Mouse (Mus musculus): ENCODE measurements around the gene Hes2.

The Hes2 gene

DNA sequence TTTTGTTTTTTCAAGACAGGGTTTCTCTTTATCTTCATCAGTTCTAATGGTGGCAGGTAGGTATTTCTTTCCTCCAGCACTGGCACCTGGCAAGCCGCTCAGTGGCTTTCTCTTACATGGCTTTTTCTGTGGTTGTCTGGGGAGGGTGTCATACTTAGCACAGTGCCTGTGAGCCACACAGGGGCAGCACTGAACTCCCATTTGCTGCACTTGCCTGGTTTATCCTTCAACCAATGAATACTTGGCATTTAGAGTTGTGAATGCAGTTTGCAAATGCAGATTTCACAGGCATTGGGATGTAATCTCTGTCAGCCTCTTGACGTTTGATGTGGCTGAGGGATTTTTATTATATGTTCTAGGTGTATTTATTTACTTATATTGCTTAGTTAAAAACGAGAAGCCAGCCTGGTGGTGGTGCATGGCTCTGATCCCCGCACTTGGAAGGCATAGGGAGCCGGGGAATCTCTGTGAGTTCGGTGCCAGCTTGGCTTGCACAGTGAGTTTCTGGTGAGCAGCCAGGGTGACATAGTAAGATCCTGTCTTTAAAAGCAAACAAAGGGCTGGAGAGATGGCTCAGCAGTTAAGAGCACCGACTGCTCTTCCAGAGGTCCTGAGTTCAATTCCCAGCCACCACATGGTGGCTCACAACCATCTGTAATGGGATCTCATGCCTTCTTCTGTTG lies 25.8 kb downstream of the Hes2 start:
- no peak for DNase-seq (ENCODE audit: inconsistent age in 2 of 2, low spot score in 1 of 2)

DNA sequence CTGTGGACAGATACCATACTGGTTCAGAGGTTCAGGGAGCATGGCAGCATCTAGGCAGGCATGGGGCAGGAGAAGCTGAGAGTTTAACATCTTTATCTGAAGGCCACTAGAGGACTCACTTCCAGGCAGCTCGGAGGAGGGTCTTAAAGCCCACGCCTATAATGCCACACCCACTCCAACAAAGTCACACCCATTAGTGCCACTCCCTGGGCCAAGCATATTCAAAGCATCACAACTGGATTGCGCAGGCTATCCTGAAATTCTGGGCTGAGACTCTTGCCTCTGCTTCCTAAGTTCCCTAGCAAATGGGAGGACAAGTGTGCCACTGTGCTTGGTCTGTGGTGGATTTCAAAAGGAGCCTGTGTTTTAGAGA lies 26.5 kb downstream of the Hes2 start:
- DNase-seq (ENCODE audit: inconsistent age in 2 of 2, low spot score in 1 of 2), result no peak

DNA sequence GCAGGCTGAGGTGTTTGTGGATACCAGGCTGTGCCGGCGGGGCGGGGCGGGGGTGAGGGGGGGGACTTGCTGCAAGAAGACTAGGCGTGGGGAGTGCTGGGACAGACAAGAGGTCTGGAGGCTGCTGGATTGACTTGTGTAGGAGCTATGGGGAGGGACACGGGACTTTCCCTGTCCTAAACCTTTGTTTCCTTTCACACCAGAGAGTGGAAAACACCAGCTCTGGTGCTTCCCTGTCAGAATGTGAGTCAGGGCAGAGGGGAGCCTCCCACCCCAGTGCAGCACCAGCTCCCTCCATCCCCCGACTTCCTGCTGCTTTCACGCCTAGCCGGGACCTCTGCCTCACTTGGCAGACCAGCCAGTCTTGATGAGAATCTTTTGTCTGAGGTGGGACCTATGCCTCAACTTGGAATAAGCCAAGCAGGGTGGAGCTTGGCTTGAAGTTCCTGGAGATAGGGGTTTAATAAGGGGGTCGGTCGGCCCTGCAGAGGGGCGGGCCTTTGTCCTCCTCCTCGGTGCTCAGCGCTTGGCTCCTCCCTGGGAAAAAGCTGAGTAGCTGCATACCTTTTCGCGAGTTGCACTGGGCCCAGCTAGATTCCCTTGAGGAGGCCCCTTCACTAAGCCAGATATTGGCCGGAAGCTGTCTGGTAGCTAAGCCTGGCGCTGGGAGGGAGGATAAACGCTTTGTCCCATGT lies 27.0 kb downstream of the Hes2 start:
- no peak for DNase-seq (ENCODE audit: inconsistent age in 2 of 2, low spot score in 1 of 2)

DNA sequence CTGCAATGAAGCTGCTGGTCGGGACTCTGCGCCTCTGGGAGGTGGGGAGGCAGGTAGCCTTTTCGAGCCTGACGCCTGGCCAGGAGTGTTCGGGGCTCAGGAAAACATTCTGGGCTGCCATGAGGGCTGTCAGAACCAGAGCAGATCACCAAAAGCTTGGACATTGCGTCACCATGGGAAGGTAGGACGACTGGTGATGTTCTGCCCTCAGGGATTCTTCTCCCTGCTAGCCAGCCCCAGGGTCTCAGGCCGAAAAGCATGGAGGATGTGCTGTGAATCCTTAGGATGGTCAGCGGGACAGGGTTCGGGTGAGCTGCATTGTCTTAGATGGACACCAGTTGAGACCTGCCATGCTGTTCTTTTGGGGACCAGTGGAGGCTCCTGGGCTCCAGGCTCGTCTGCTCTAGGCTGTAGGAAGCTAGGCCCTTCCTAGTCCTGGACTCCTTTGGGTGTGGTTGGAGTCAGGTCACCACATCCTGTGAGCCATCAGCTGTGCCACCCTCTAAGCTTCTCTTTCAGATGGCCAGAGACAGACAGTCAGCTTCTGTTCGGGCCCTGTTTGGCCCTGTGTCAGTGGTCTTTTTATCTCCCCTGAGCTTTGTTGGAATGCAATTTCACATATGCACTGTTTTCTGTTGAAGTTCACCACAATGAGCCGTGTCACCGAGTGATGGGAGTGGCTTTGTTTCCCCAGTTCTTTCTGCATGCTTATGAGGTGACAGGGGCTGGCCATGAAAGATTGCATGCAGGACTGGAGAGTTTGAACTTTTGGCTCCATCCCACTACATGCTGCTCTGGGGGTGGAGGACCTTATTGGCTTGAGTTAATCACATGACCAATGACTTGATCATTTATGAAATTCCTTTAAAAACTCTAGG lies 27.8 kb downstream of the Hes2 start:
- no peak for DNase-seq (ENCODE audit: inconsistent age in 2 of 2, low spot score in 1 of 2)

DNA sequence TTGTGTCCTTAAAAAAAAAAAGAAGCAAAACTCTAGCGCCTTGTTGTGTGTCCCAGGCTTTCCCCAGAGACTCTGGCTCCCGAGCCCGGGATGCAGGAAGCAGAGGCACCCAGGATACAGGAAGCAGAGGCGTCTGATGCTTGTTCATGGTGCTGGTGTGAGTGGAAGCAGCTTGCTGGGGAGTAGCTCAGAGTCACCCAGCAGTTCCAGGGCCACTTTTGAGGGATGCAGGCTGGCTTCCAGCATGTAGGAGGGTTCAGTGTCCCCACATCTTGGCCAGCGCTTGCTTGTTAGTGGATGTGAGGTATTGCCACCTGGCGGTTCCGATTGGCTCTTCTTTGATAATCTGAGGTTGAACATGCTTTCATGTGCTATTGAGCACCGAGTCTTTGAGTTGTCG lies 28.5 kb downstream of the Hes2 start:
- no peak for DNase-seq (ENCODE audit: inconsistent age in 2 of 2, low spot score in 1 of 2)

DNA sequence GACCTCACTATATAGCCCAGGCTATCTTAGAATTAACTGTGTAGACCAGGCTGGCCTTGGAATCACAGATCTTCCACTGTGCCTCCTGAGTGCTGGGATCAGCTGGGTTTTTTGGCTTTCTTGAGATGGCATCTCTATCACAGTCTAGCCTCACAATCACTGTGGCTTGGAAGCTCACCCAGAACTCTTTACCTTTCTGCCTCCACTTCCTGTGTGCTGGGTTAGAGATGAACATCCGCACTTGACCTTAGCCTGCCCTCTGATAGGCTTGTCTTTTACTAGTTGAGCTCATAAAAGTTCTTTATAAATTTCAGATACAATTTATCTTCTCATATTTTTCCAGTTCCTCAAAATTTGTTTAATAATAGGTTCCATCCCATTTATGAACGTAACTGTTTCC lies 30.0 kb downstream of the Hes2 start:
- DNase-seq (ENCODE audit: inconsistent age in 2 of 2, low spot score in 1 of 2), result no peak

DNA sequence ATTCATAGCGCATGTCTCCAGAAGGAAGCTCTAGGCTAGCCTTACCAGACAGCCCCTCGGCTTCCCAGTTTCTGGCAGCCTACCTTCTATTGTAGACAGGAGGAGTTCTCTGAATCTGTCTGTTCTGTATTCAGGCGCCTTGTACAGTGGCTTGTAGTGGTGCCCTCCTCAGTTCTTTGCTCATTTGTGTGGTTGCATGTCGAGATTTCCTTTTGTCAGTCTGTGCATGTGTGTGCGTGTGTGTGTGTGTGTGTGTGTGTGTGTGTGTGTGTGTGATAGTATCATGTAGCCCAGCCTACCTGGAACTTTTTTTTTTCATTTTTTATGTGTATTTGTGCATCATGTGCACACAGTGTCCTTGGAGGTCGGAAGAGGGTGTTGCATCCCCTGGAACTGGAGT lies 30.4 kb downstream of the Hes2 start:
- DNase-seq (ENCODE audit: inconsistent age in 2 of 2, low spot score in 1 of 2), result no peak

DNA sequence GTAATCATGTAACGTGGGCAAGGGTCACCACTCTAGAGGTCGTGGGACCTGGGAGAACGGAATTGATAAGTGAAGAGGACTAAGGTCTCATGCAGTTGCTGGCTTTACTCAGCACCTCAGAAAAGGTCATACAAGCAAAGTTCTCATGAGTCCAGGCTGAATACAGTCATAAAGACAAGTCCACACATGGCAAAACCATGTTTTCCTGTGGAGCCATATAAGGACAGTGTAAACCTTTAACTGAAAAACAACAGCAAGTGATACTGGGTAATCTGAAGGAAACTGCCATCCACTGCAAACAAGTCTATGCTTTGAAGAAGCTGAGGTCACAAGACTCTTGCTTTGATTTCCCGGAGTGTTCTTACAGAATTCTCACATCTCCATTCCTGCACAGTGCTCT lies 31.0 kb downstream of the Hes2 start:
- DNase-seq (ENCODE audit: inconsistent age in 2 of 2, low spot score in 1 of 2), result no peak

DNA sequence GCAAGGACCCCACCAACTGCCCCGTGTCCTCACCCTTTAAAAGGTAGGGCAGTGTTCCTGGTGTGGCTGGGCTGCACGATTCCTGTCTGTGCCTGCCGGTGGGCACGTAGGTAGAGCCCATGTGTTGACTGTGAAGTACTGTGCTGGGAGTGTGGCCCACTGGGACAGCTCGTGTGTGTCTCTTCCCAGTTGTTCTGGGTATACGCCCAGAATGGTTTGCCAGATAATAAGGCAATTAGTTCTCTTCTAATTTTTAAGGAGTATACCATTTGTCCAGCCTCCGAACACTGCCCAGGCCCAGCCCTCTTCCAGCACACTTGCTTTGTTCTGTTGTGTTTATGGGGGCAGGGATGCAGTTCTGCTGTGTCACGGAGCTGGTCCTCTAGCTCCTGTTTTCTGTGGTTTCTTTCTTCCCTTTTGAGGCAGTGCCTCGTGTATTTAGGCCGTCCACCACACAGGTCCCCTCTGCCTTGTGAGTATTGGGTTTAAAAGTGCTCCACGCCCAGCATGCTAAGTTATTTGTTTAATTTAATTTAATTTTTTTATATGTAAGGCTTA lies 31.5 kb downstream of the Hes2 start:
- DNase-seq (ENCODE audit: inconsistent age in 2 of 2, low spot score in 1 of 2), result no peak

DNA sequence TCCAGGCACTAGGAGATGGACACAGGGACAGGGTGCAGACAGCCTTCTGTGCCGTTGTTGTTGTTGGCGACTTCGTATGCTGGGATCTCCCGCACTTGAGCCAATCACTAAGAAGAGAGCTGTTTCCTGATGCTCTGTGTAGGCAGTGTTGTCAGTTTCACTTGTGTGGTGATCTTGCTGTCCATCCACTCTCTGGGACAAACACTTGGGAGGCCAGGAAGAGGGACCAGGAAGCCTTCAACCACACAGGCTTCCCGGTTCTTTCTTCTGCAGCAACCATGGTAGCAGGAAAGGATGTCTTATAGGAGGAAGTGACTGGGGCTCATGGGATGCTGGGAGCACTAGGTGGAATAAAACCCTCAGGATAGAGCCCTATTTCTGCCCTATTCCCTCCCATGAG lies 32.0 kb downstream of the Hes2 start:
- DNase-seq (ENCODE audit: inconsistent age in 2 of 2, low spot score in 1 of 2), result no peak

DNA sequence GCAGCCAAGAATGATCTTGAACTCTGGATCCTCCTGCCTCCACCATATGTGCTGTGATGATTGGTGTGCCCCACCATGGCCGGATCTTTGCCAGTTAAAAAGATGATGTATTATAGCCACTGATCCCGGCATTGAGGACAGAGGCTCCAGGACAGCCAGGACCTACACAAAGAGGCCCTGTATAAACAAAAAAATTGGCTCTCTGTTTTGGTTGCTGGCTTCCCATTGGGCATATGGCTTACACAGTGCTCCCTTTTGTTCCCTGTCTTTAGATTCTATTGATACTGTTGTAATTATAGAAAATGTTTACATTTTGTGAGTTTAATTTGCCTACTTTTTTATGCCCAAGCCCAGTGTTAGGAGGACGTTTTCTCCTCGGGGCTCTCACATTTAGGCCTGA lies 33.9 kb downstream of the Hes2 start:
- DNase-seq (ENCODE audit: inconsistent age in 2 of 2, low spot score in 1 of 2), result no peak

DNA sequence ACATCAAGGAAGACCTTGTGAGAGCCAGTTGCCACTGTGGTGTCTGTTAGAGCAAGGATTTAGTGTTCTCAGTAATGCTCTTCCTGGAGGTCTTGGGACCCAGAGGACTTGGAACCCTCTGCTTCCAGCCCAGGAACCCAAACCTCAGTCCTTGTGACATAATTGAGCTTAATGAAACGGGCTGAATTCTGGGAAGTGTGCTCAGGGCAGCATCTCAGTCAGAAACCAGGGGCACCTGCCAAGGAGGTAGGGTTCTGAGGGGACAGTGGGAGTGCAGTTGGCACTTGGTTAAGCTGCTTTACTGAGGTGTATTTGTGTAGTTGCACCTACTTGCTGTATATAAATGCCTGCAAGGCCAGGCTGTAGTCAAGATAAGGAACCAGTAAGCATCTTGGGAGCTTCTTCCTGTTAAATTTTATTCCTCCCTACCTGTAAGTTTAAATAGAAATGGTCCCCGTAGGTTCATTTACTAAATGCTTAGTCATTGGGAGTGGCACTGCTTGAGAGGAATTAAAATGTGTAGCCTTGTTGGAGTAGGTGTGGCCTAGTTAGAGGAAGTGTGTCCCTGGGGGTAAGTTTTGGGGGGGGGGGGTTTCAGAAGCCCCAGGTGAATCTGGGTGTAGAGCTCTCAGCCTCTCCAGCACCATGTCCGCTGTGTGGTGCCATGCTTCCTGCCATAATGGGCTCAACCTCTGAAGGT lies 36.0 kb downstream of the Hes2 start:
- DNase-seq (ENCODE audit: inconsistent age in 2 of 2, low spot score in 1 of 2), result no peak

DNA sequence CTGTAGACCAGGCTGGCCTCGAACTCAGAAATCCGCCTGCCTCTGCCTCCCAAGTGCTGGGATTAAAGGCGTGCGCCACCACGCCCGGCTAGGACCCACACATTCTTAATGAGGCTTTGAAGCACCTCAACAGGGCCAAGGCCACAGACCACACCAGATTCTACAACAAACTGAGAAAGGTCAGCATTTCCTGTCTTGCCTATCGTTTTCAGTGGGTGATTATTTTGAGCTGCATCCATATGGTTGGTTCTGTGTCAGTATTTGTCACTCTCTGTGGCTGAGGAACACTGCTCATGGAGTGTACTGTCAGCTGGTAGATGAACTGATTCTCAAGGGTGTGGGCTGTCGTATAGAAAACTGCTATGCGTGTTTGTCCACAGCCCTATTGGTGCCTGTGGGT lies 37.6 kb downstream of the Hes2 start:
- DNase-seq (ENCODE audit: inconsistent age in 2 of 2, low spot score in 1 of 2), result no peak

DNA sequence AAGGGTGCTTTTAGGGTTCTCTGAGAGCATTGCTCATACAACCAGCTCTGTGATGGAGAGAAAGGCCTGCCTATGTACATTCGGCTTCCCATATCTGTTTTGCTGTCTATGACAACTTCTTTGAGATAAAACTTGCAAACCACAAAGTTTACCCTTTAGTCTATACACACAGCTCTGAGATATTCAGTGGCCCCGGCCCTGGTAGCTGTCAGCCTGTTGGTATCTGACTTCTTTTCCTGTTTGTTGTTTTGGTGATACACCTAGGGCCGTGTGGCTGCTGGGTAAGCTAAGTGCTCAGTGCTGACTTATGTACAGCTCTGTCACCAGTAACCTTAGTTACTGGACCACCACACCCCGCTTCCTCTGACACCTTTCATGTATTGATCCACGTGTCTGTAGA lies 38.9 kb downstream of the Hes2 start:
- DNase-seq (ENCODE audit: inconsistent age in 2 of 2, low spot score in 1 of 2), result no peak

DNA sequence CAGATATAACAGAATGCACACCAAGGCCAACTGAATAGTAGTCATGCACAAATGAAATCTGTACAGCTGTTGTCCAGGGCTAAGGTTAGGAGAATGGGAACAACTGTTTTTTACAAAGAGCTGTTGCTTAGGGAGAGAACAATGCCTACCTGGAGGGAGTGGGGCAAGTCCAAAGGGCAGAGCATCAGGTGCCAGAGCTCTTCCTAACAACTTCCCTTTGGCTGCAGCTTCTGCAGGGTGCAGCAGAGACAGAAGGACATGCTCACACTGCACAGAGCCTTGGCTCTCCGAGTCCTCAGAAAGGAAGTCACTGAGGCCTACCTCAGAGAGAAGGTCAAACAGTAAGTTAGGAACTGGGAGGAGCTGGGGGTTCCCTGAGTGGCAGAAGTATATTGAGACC lies 41.0 kb downstream of the Hes2 start:
- DNase-seq (ENCODE audit: inconsistent age in 2 of 2, low spot score in 1 of 2), result no peak

DNA sequence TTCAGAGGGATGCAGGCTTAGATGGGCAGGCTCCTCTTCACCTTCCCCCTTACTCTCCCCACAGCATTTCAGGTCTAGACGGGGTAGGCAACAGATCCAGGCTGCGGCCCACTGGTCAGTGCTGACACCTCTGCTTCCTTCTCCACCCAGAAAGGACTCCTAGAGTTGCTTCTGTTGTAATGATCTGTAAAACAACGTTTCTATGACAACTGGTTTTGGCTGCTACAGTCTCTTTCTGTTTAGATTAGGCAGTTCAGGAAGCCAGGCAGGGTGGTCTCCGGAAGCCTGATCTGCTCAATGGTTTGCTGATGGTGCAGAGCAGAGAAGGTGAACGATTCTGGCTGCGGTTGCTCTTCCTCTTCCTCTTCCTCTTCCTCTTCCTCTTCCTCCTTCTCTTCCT lies 42.8 kb downstream of the Hes2 start:
- DNase-seq (ENCODE audit: inconsistent age in 2 of 2, low spot score in 1 of 2), result no peak

DNA sequence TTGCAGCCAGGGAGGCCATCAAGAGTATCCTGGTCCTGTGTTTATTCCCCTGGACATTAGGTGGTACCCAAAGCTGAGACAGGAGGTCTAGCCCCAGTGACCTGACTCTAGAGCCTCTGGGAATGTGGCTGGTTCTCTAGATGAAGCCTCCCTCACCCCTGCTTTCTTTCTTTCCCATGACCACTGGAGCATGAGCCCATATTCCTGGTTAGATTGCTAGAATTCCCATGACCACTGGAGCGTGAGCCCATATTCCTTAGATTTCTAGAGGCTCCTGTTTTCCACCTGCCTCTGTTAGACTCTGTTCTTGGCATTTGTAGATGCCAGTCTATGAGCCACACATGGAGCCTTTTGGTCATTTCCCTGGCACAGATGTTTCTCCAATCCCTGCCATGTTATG lies 43.8 kb downstream of the Hes2 start:
- no peak for DNase-seq (ENCODE audit: inconsistent age in 2 of 2, low spot score in 1 of 2)

DNA sequence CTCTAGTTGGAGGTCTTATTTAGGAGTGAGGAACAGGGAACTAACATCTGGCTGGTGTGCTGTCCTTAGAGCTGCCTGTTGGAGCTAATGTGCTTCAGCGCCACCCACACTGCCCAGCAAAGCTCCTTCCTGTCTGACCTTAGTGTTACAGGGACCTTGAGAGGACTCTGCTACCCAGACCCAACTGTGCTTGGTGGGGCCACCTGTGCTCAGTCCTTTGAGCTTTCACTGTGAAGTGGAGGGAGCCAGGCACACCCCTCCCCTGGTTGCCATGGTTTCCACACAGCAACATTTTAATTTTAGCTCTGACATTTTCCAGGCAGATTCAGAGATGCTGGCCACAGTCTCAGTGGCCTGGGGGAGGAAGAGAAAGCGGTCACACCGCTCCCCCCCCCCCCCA lies 44.2 kb downstream of the Hes2 start:
- peak in 1 of 2 experiments; percentile 72 for DNase-seq (ENCODE audit: inconsistent age in 2 of 2, low spot score in 1 of 2)

DNA sequence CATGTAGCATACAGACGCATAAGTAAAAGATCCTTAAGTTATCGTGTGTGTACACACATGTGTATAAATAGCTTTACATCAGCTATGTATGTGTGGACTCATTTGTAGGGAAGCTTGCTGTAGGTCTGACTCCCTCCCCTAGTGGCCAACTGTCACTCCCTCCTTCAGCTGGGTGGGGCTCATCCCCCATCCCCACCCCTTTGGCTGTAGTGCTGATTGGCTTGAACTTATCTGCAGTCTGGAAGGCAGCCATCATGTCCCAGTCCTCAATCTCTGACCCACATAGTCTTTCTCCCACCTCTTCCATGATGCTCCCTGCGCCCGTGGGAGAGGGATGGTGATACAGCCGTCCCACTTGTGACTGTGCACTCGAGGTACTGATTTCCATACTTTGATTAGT lies 46.0 kb downstream of the Hes2 start:
- no peak for DNase-seq (ENCODE audit: inconsistent age in 2 of 2, low spot score in 1 of 2)

DNA sequence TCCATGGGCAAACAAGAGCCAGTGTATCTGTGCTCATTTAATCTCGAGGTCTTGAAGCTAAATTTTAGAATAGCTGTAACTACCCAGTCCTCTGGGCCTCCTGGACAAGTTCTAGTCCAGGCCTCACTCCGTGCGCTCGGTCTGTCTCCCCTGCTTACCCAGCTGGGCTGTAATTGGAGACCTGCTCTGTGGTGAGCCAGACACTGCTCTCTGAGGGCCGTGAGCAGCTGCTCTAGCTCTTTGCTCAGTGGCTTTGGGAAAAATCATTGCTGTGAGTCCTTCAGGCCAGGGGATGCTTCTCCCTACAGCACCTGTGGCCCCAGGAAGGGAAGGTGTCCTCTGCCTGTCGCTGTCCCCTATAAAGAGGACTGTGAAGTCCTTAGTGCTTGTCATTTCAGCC lies 47.5 kb downstream of the Hes2 start:
- DNase-seq (ENCODE audit: inconsistent age in 2 of 2, low spot score in 1 of 2), result no peak

DNA sequence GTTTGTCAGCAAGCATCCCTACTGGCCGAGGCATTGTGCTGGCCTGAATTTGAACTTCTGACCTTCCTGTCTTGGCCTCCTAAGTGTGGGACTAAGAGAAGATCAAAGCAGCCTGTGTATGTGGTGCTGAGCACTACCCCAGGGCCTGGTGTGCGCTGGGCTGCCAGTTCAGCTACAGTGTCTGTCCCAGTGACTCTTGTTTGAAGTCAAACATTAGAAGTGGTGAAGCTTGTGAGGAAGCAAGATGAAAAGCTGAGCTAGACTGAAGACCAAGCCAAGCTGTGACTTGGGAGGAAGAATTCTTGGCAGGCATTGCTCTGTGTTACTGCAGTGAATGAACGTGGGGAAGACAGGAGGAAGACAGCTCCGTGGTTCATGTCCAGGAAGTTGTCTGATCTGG lies 51.0 kb downstream of the Hes2 start:
- no peak for DNase-seq (ENCODE audit: inconsistent age in 2 of 2, low spot score in 1 of 2)

Measured in adrenal gland, adult (tissue).